Mouse (Mus musculus) layer of hippocampus, adult 9-10 months (tissue): ENCODE results near the gene Prkar1a.
"Not testable (repeated sequence)": the region's sequence is repeated elsewhere in the genome, so short reads cannot be mapped to it uniquely, and the experiment has no call there.

Experiments
- DNase-seq: peaks from one replicate; pipeline ENCODE4 v3.0.0; 2022; ENCODE audit warnings: low spot score

Prkar1a gene

DNA sequence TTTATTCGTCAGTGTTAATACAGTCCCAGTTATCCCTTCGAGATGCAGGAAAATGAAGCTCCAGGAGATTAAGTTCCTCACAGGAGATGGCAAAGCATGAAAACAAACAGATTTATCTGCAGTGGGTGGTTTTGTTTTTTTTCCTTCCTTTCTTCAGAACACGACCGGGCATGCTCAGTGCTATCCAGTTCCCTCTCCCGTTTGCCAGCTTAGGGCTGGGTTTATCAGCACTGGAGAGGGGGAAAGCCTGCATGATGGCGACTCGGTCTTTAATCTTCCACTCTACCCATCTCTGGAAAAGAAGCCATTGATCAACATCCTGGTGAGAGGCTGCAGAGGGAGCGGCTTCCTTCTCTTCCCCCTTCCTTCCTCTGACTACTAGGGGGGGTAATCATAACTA lies at the start of gene Prkar1a:
TSS of gene Prkar1a (plus strand) at position 200 of the 400 bp plus-strand sequence.
- no peak for DNase-seq

GRCm38 (mm10) chr11:109607600-109607999 lies 41.6 kb upstream of the Prkar1a start:
- DNase-seq: no peak

DNA sequence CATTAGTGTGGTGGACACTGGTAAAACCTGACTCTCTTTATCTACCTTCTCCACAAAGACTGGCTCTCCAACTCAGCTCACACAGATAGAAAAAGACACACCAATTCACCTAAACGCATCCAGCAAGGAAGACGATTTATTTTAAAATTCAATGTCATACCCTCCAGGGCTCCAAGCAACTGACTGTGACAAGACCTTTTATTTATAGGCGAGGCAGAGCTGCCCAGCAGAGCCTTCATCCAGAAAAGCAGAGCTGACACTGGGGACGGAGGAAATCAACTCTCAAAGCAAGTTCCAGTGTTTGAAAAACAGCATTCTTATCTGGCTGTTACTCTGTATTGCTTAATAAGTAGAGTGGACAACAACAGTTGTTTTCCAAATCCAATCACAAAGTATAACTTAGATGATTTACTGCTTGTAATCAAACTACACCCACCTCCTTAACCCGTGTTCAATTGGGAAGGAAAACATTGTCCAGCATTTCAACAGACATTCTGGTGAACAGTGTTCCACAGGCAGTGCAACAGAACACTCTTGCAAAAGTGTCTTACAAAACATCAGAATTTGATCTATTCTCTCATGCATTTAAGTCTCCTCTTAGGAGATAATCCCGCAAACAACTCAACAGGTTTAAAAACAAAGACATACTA lies 40.1 kb upstream of the Prkar1a start:
- DNase-seq: no peak

GRCm38 (mm10) chr11:109610046-109610794 lies 39.0 kb upstream of the Prkar1a start:
- DNase-seq: no peak

DNA sequence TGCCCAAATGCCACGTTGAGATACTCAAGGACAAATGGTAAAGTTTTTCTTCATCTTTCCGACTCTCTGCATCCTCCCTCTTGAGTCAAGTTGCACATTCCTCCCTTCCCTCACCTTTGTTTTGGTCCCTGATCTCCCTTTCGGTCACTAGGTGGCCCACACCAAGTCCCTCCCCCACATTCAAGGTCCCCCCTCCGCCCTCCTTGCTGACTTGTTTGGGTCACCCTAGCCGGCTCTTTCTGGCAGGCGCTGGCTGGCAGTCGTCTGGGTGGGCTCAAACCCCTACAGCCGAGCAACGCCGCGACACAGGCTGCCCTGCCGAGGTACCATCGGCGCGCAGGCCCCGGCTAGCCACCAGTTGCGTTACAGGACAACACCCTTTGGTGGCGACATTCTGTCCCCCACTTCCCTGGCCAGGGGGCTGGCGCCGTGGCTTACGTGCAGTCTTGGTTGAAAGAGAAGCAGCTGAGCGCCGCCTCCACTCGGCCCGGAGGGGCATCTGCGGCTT lies 38.4 kb upstream of the Prkar1a start:
- peak; percentile 37 for DNase-seq

DNA sequence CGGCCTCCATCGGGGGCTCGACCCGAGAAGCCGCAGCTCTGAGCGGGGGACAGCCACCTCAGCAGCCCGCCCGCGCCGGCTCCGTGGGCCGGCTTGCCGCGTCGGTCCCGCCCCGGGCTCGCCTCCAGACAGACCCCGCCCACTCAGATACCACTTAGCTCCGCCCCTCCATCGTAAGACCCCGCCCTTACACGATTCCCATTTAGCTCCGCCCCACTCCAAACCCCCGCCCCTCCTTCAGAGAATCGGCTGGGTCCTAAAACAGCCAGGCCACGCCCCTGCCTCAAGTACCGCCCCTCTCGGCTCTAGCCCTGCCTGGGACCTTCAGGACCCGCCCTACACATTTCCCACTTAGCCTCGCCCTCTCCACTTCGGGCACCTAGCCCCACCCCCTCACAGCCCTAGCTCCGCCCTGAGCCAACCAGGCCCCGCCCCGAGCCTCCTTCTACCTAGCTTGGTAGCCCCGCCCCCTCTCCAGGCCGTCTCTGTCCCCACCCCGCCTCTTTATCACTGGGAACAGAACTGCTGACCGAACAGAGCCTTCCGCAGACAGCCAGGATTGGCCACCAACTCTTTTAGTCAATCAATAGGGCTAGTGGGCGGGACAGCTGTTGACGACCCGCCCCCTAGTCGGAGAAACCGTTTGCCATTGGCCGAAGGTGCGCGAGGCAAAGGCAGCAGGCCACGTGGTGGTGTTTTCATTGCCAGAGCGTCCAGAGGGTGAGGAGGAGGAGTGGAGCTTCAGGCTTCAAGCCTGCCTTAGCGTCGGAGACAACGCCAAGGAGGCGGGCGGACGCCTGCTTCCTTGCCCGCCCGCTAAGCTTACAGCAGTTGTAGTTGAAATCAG lies 37.7 kb upstream of the Prkar1a start, which contains the start of gene Wipi1:
TSS of gene Wipi1 (minus strand) at position 665 of the 847 bp plus-strand sequence.
- DNase-seq: peak; percentile 98

- no peak for DNase-seq
Measured at GRCm38 (mm10) chr11:109612871-109613529, 36.2 kb upstream of the Prkar1a start.

DNA sequence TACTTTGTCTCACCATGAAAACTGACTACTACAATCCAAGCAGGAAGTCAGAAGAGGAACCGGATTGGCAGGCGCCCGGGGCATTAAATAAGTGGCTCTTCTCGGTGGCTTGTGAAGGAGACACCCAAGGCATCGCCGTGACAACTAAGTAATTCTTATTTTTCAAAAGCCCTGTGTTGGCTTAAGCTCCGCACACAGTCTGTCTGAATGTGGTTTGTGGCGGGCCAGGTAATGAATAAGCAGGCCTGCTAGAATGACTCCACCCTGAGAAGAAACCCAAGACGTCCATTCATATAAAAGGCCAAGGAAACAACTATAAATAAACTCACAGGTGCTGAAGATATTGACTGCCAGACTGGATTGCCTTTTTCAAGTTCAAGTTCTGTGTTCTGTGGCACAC lies 33.9 kb upstream of the Prkar1a start:
- DNase-seq: no peak

DNA sequence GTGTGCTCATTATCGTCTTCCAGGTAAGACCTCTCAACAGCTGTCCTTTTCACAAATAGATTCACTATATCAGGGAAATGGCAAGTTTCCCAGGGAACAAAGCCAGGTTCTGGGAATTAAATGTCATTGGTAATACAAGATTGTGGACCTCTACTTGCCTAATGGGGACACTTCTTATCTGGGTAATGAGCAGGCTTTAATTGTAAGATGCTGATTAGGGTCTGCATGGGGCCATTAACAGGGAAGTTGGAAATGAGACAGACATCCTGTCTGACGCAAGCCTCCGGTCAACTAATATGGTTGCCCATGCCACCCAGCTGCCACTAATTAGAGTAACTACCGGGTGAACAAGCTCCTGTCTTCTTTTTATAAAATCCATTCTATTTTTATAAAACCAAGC lies 32.9 kb upstream of the Prkar1a start:
- DNase-seq: no peak

- DNase-seq: no peak
Measured at GRCm38 (mm10) chr11:109616766-109617165, 32.4 kb upstream of the Prkar1a start.

- not testable (repeated sequence) for DNase-seq
Measured at GRCm38 (mm10) chr11:109619055-109619454, 30.1 kb upstream of the Prkar1a start.

- no peak for DNase-seq
Measured at GRCm38 (mm10) chr11:109620356-109620755, 28.8 kb upstream of the Prkar1a start.

- DNase-seq: no peak
Measured at GRCm38 (mm10) chr11:109621183-109621582, 28.0 kb upstream of the Prkar1a start.

GRCm38 (mm10) chr11:109622518-109623037 lies 26.6 kb upstream of the Prkar1a start:
- DNase-seq: no peak

- no peak for DNase-seq
Measured at GRCm38 (mm10) chr11:109623238-109623637, 26.0 kb upstream of the Prkar1a start.

GRCm38 (mm10) chr11:109627648-109628047 lies 21.6 kb upstream of the Prkar1a start:
- no peak for DNase-seq

DNA sequence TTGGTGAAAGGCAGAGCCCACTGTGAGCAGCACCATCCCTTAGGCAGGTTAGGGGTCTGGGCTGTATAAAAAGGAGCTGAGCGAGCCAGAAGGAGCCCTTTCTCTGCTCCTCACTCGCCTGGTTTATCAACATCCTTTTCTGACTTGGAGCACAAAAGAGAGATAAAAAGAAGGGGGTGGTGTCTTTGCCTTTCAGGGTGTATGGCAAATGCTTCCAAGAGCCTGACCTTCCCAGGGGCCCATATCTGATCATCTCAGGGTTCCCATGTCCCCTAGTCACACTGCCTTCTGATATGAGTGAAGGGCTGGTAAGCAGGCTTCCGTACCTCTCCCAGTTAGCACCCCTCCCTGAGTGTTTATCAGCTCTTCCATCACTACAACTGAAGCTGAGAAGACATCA lies 21.1 kb upstream of the Prkar1a start:
- no peak for DNase-seq

DNA sequence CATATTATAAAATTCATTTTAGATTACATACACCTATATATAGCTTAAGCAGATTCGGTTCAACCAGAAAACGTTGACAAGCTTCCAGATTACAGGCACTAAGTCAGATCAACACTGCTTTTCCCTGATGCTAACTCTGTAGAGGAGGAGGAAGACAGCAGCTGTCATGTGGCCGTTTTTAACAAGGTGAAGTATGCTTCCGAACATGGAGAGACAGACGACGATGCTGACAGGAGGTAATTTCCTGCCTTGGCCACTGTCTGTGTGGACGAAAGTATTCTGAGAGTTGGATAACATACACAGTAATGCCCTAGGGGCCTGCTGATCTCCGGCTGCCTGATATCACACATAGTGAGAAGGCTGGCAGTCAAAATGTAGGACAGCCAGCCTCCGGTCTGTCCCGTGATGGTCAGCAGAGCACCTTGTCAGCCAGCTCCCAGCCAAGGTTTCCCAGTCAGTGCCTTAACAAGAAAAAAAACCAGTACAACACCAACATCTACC lies 20.1 kb upstream of the Prkar1a start:
- DNase-seq: no peak

DNA sequence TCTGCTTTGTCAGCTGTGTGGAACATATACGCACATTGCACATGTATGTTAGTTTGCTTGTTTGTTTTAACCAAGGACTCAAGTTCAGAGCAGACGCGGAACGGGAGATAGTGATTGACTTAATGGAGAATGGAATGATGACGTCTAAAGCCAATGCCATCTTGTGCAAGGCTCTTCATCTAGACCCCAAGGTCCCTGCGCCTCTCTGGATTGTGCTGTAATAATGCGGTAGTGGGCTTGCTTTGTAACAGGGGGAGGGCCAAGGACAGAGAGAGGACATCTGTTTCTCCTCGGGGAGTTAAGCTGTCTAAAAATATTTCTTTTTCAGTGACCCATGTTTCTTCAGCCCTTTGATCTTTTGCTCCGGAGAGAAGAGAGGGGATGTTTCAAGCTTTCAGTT lies 14.3 kb upstream of the Prkar1a start:
- DNase-seq: no peak

DNA sequence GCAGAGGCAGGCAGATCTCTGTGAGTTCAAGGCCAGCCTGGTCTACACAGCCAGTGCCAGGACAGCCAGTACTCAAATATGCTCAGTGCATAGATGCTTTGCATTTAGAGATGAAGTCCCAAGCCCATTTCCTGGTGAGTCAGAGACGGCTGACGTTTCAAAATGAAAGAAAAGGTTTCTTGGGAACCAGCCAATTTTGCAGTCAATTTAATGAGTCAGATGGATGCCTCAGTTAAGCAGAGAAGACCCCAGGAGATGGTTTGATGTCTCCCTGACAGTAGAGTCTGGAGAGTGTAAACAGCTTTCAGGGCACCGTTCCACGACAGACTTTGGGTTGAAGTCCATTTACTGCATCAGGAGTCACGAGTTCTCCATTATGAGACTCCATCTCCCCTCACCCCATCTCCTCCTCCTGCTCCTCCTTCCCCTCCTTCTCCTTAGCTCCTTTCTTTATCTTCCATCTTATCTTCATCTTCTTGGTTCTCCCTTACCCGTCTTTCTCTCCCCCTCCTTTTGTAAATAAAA lies 13.3 kb upstream of the Prkar1a start:
- DNase-seq: no peak
